Mouse (Mus musculus) 416B (cell line): ENCODE results near the gene Zbtb20.

Source experiments
- DNase-seq: peaks from one replicate; pipeline ENCODE4 v3.0.0; 2011; ENCODE audit warnings: low read depth

Zbtb20 gene

GRCm38 (mm10) chr16:43397629-43398323 lies 522.1 kb downstream of the Zbtb20 start:
- peak; percentile 33 for DNase-seq

- no peak for DNase-seq
These were observed 523.7 kb downstream of the Zbtb20 start for GRCm38 (mm10) chr16:43399428-43399827.

- no peak for DNase-seq
These were observed 524.4 kb downstream of the Zbtb20 start for GRCm38 (mm10) chr16:43400046-43400445.

GRCm38 (mm10) chr16:43400949-43401348 lies 525.3 kb downstream of the Zbtb20 start:
- no peak for DNase-seq

- DNase-seq: no peak
These were observed 527.2 kb downstream of the Zbtb20 start for GRCm38 (mm10) chr16:43402888-43403287.

- no peak for DNase-seq
These were observed 529.4 kb downstream of the Zbtb20 start for GRCm38 (mm10) chr16:43405089-43405488.

GRCm38 (mm10) chr16:43407594-43408142 lies 532.0 kb downstream of the Zbtb20 start:
- no peak for DNase-seq

- no peak for DNase-seq
These were observed 532.9 kb downstream of the Zbtb20 start for GRCm38 (mm10) chr16:43408622-43409021.

GRCm38 (mm10) chr16:43409108-43409909 lies 533.6 kb downstream of the Zbtb20 start:
- DNase-seq: peak; percentile 22

GRCm38 (mm10) chr16:43409910-43410612 lies 534.4 kb downstream of the Zbtb20 start:
- DNase-seq: no peak

- DNase-seq: no peak
These were observed 534.9 kb downstream of the Zbtb20 start for GRCm38 (mm10) chr16:43410613-43410974.

- DNase-seq: no peak
These were observed 540.2 kb downstream of the Zbtb20 start for GRCm38 (mm10) chr16:43415864-43416263.

- DNase-seq: no peak
These were observed 544.2 kb downstream of the Zbtb20 start for GRCm38 (mm10) chr16:43419923-43420322.

GRCm38 (mm10) chr16:43428955-43429354 lies 553.3 kb downstream of the Zbtb20 start:
- no peak for DNase-seq

- DNase-seq: no peak
These were observed 554.3 kb downstream of the Zbtb20 start for GRCm38 (mm10) chr16:43430030-43430429.

- peak; percentile 27 for DNase-seq
These were observed 556.1 kb downstream of the Zbtb20 start for GRCm38 (mm10) chr16:43431514-43432371.

GRCm38 (mm10) chr16:43434941-43435340 lies 559.3 kb downstream of the Zbtb20 start:
- peak; percentile 48 for DNase-seq

- no peak for DNase-seq
These were observed 563.2 kb downstream of the Zbtb20 start for GRCm38 (mm10) chr16:43438878-43439371.

- no peak for DNase-seq
These were observed 565.7 kb downstream of the Zbtb20 start for GRCm38 (mm10) chr16:43441392-43441791.

- no peak for DNase-seq
These were observed 567.4 kb downstream of the Zbtb20 start for GRCm38 (mm10) chr16:43443034-43443433.
